Mouse (Mus musculus): ENCODE data around the gene Pgghg.

Gene Pgghg

GRCm38 (mm10) chr7:140990622-140991021 is 49.4 kb downstream of the Pgghg start:
- no peak for DNase-seq (ENCODE audit: low spot score)

GRCm38 (mm10) chr7:140991117-140991689 is 50.0 kb downstream of the Pgghg start:
- DNase-seq (ENCODE audit: low spot score): no peak
